Mouse (Mus musculus): ENCODE results near the gene Atad2b.

DNA sequence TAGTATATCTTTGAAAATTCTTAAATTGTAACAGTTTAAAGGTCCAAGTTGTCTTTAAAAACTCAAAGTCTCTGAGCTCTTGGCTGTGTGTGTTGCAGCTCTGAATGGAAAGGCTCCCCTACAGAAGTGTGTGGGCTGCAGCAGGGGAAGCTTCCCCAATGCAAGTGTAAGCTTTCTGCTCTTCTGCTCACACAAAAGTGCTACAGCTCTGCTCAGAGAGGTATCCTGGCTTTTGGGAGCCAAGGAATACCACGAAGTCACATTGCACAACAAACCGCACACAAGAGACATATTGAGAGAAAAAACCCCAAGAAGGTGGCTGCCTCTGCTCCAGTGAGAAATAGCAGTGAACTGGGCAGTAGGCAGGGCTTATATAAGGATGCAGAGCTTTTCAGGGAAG, 120.9 kb downstream of the Atad2b start:
- TF ChIP-seq CTCF (IDR thresholded peaks at IDR 0.05; ENCODE audit: insufficient read depth, low read depth, low read length) (no peak), POLR2A (IDR thresholded peaks at IDR 0.05; ENCODE audit: insufficient read depth, low read depth, low read length) (no peak)

Data from olfactory bulb, adult 2 months (tissue).